Mouse (Mus musculus) activated CD4-positive, CD25-positive, alpha-beta regulatory T cell, adult 9 weeks (primary cell): ENCODE data around the gene Appl1. TPM values are rescaled to one million over a fixed set of nuclear protein-coding genes. Genes with fewer than 3 reads are reported as not detected.

Experiments
- polyA plus RNA-seq: library from polyadenylated mRNA; unstranded; fragments of 100-300 nt; shearing (Covaris generic); gene quantifications from one replicate; pipeline ENCODE4 v1.2.1, GENCODE M21; 2017

Gene Appl1
- polyA plus RNA-seq = 46.3 TPM

DNA sequence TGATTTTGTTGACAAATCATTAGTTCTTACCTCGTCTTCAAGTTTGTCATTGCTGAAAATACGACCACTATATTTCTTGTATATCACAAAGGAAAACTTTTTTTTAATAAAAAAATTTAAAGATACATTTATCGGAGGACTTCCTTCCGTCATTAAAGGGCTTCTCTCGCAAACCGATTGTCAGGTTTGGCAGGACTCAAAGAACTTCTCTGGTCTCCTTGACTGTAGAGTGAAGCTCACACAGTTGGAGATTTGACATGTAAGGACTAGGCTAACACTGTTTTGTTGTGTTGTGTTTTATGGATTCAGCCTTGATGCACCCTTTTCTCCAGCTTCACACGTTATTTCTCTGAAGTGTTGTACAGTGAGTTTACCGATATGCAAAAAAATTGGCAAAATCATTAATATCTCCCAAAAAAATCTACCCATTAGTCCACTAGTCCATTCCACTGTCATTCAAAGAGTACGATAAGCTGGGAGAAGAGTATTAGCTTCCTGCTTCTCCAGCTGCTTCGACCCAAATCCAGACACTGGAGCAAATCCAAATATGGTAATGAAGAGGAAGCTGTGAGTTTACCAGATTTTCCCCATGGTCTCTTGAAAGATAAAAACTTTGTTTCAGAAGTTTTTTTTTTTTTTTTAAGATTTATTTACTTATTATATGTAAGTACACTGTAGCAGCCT is at the start of gene Appl1:
TSS of gene Appl1 (minus strand) at position 127 of the 684 bp plus-strand sequence.

GRCm38 (mm10) chr14:26994211-26994741 is 23.2 kb upstream of the Appl1 start, which contains the start of gene Hesx1:
Gene Hesx1 (plus strand): TSS chr14:26994416.

DNA sequence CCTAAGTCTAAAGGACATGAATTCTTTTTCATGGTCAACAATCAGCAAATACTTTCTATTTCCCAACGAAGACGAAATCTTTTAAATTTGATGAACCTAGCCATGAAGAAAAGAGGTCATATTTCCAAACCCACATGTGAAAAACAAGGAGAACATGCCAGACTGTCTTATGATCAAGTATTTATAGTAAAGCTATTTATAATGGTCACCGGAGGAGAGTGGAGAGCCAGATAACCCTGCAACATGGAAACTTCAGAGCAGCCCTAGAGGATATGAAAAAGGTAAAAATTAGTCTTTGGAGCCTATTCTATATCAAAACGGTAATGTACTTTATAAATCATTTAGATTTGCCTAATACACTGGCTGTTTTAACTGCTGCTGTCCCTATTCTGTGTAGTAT is 76.6 kb downstream of the Appl1 start, which contains the start of gene Asb14:
TSS of gene Asb14 (plus strand) at position 166 of the 400 bp plus-strand sequence.

Other genes with a start within 250 kb of the Appl1 start
- not detected for gene Asb14, start 76.7 kb downstream of the Appl1 start, polyA plus RNA-seq
- gene Hesx1, start 23.2 kb upstream of the Appl1 start, polyA plus RNA-seq = 2.2 TPM
- gene Il17rd, start 67.7 kb upstream of the Appl1 start, polyA plus RNA-seq = 0.40 TPM
- 331 TPM for gene Arhgef3, start 143.7 kb upstream of the Appl1 start, polyA plus RNA-seq